Mouse (Mus musculus) layer of hippocampus, adult 2 months (tissue): ENCODE results near the gene Rbm14. TPM values are rescaled to one million over a fixed set of nuclear protein-coding genes. Genes with fewer than 3 reads are reported as not detected.
"Not testable (repeated sequence)": the region's sequence is repeated elsewhere in the genome, so short reads cannot be mapped to it uniquely, and the experiment has no call there.

Experiments
- DNase-seq, 2 experiments: peaks; one replicate each; pipeline ENCODE4 v3.0.0; 2022; ENCODE audit warnings: low spot score in 2 of 2
- H3K27ac ChIP-seq: fragments of 200-600 bp; 2 replicates; pipeline ENCODE4 v1.8.1; 2022
- H3K4me3 ChIP-seq: fragments of 200-600 bp; 2 replicates; pipeline ENCODE4 v1.8.1; 2022; ENCODE audit warnings: mild to moderate bottlenecking
- CTCF ChIP-seq: fragments of 200-600 bp; conservative IDR thresholded peaks from 2 replicates; pipeline ENCODE4 v1.8.1; 2022; ENCODE audit warnings: antibody characterized with exemption, mild to moderate bottlenecking, moderate library complexity
- total RNA-seq, 2 experiments: library from RNA; stranded (reverse); gene quantifications; 2 replicates each; pipeline ENCODE4 v1.2.3; 2021

Rbm14 gene
- total RNA-seq, 2 experiments from 2014 or later: 59.5 to 65.9 TPM

DNA sequence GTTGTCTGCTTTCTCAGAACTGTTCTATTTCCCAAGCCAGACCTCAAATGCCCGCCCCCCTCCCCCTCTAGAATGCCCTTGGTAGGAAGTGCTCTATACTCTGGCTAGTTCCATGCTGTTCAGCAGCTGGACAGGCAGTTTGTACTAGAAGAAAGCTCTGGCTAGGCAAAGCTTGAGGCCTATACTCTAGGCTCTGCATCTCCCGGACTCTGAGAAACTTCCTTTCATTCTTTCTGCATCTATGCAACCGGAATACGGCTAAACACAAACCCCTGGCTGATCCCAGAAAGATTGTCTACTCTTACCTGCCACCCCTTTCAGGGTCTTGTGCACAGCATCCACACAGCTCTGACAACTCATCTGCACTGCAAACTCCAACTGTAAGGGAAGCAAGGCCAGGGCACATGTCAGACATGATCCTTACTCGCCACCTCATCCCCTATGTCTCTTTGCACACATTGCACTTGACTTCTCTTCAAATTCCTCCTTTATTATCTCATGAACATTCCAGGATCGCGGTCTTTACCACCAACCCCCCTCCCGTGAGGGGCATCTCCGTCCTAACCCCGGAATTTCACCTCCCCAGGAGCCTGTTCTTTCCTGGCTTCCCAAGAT is 27.2 kb upstream of the Rbm14 start:
- TF ChIP-seq CTCF: no peak
- Histone ChIP-seq H3K27ac (peak overlapping the region; percentile 56), H3K4me3 (peak overlapping the region; percentile 88)
- no peak for DNase-seq

DNA sequence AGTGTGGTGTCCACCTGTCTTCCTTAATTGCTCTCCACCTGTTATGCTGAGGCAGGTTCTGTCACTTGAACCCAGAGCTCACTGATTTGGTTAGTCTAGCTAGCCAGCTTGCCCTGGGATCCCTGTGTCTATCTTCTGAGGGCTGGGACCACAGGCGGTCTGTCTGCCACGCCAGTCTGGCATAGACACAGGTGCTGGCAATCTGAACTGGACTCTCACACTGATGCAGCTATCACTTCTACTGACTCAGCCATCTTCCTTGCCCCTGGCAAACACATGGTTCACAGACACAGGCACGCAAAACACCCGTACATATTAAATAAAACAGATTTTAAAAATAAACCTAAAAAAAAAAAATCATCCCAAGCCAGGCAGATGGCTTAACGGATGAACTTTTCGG is 25.6 kb upstream of the Rbm14 start:
- Histone ChIP-seq H3K4me3 (no peak overlapping the region), H3K27ac (no peak overlapping the region)
- no peak for DNase-seq
- no peak for TF ChIP-seq CTCF

GRCm38 (mm10) chr19:4836096-4836495 is 24.7 kb upstream of the Rbm14 start:
- Histone ChIP-seq H3K27ac (no peak overlapping the region), H3K4me3 (no peak overlapping the region)
- DNase-seq: no peak
- TF ChIP-seq CTCF: no peak

- no peak overlapping the region for H3K4me3 ChIP-seq
- H3K27ac ChIP-seq: no peak overlapping the region
- no peak for TF ChIP-seq CTCF
- DNase-seq: no peak
These were observed 22.5 kb upstream of the Rbm14 start for GRCm38 (mm10) chr19:4833977-4834376.

- Histone ChIP-seq H3K27ac (no peak overlapping the region), H3K4me3 (no peak overlapping the region)
- no peak for TF ChIP-seq CTCF
- peak; percentile 59 to 68 for DNase-seq
These were observed 17.7 kb upstream of the Rbm14 start for GRCm38 (mm10) chr19:4829156-4829555.

GRCm38 (mm10) chr19:4828444-4829114 is 17.1 kb upstream of the Rbm14 start:
- Histone ChIP-seq H3K27ac (no peak overlapping the region), H3K4me3 (no peak overlapping the region)
- DNase-seq: no peak
- no peak for TF ChIP-seq CTCF

- TF ChIP-seq CTCF: peak; percentile 65
- DNase-seq: peak; percentile 67 to 82
- H3K27ac ChIP-seq: peak overlapping the region; percentile 56; the same call in 1 of the 2 replicates
- H3K4me3 ChIP-seq: no peak overlapping the region
These were observed 9.4 kb upstream of the Rbm14 start for GRCm38 (mm10) chr19:4820678-4821303.

GRCm38 (mm10) chr19:4817182-4817835 is 5.9 kb upstream of the Rbm14 start:
- no peak overlapping the region for H3K27ac ChIP-seq
- TF ChIP-seq CTCF: no peak
- H3K4me3 ChIP-seq: no peak overlapping the region
- DNase-seq: no peak

GRCm38 (mm10) chr19:4813015-4813414 is 1.6 kb upstream of the Rbm14 start:
- Histone ChIP-seq H3K27ac (no peak overlapping the region), H3K4me3 (no peak overlapping the region)
- DNase-seq: no peak
- peak; percentile 34 for TF ChIP-seq CTCF

GRCm38 (mm10) chr19:4812334-4812949 is 1.0 kb upstream of the Rbm14 start:
- DNase-seq: not testable (repeated sequence)
- Histone ChIP-seq H3K27ac (peak overlapping the region; percentile 94), H3K4me3 (peak overlapping the region; percentile 99)
- TF ChIP-seq CTCF: peak; percentile 45

DNA sequence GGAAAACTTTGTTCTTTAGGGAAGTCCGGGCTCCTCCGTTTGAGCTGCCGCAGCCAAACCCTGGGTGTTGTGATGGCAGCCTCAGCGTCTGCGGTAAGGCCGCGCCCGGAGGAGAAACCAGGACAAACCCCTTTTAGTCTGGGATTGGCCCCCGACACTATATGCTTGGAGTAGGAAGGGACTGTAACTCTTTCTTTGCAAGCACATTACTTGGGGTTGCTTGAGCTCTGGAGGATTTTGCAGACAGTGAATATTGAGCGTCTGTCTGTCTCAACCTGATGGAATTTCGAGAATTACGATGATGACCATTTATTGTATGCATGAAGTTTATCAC is 442 bp upstream of the Rbm14 start:
- no peak for DNase-seq
- H3K27ac ChIP-seq: peak overlapping the region; percentile 94
- no peak for TF ChIP-seq CTCF
- H3K4me3 ChIP-seq: peak overlapping the region; percentile 99

- no peak for DNase-seq
- no peak for TF ChIP-seq CTCF
- Histone ChIP-seq H3K27ac (peak overlapping the region; percentile 94), H3K4me3 (peak overlapping the region; percentile 99)
These were observed 730 bp downstream of the Rbm14 start for GRCm38 (mm10) chr19:4810746-4811062.

DNA sequence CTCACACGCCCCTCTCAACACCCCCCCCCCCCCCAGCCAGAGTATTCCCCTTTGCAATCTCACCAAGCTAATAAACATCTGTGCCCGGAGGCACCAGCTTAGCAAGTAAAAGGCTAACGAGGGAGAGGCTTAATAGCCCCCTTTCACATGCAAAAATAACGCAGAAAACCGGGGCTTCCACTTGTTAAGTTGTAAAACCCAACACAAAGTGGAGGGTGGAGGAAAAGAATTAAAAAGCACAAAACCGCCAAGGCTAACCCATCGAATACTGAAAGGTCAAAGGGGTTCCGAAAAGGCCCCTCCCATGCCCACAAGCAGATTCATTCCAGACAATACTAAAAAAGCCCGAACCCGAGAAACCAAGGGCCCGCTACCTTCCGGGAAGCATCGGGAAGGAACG is 1.1 kb downstream of the Rbm14 start:
- DNase-seq: no peak
- peak overlapping the region; percentile 94 for H3K27ac ChIP-seq
- peak overlapping the region; percentile 99 for H3K4me3 ChIP-seq
- no peak for TF ChIP-seq CTCF
